Mouse (Mus musculus) T-helper 17 cell (primary cell): ENCODE measurements at regions not wholly inside any gene's neighbourhood (a gene's known extent, or its start where the extent isn't known, plus 50 kb on each side); places are given as distances from the start of the nearest gene placed in this dataset.

ENCODE experiments used
- in situ Hi-C, 2 experiments: fragments of 300-600 bp; cut with MboI, MseI; formaldehyde crosslinking; loops; 1 replicate in 1 of 2; 2 replicates in 1 of 2; pipeline ENCODE4 v1.15.1; 2025; ENCODE audit warnings: high pct_unique_total_duplicates in 2 of 2

GRCm38 (mm10) chr5:99165807-99166360, 128.7 kb upstream of the Prkg2 start:
- in situ Hi-C loops = loop anchor here in 1 of 2 experiments (10.0 kb wide), 1 partner anchor 949 kb away; no protein-coding TSS in a partner anchor

DNA sequence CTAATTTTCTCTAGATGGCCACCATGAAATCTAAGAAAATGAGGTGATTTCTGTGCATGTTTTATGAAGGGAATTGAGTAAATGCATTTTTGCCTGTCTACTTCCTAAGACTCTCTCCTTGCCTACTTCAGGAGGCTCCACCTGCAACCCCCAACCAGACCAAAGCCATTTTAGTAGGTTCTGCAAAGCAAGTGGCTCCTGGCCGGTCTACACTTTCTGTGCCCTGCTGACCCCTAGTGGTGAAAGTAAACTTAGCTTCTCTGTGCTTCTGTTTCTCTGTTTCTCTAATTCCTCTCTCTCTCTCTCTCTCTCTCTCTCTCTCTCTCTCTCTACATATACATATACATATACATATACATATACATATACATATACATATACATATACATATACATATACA, 120.8 kb upstream of the Prkg2 start:
- in situ Hi-C loops = no loop called here

DNA sequence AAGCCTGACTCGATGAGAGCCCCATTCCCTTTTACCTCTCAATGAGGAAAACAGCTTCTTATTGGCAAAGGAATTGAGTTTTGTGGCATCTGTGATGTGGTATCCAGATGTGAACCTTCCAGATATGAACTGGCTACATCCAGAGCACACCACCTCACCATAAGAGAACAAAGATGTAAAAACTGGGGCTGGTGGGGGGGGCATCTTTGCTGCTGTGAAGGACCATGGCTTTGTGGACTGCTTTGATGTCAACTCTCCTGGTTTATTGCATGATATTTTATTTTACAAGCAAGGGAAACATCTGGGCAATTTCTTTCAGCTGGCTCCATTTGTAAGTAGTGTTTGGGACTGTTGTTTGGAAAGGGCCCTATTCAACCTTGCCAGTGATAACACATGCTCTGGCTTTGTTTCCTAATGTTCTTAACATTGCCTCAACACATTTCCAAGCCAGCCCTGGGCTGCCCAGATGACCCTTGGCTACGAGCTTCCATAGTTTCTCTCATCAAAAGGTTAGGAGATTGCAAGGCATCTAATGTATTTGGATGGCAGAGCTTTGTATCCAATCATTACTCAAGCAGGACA, 116.2 kb upstream of the Prkg2 start:
- in situ Hi-C loops = no loop called here

DNA sequence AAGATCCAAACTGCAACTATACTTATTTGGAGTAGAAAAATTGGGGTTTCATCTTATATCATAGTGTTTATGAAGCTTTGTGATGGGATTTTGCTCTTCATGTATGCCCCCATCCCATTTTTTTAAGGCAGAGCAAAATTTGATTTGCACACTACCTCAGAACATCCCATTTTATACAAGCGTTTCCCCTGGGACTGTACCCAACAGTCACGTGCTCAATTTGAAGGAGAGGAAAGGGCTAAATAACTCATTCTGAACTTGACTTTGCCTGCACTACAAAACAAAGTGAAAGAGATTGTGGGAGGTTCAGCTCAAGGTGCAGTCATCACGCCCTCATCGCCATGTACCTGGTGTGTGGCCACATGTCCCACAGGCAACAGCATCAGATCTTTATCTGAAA, 115.1 kb upstream of the Prkg2 start:
- in situ Hi-C loops = no loop called here

- in situ Hi-C loops = no loop called here
Measured at GRCm38 (mm10) chr5:99149904-99150303, 112.8 kb upstream of the Prkg2 start.

DNA sequence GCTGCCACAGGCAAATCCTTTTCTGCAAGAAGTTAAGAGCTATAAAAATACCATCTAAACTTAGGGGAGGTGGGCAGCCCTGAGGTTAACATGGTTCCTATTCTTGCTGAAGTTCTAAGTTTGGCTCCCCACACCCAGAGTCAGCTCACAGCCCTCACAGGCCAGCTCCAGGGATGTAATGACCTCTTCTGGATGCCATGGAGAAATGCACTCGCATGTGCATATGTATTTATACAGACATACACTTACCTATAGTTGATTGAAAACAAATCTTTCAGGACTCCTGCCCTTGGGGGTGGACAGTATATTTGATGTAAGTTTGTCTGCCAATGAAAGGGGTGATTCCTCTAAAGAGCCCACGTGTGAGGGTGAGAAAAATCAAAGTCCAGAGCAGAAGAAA, 95.5 kb upstream of the Prkg2 start:
- in situ Hi-C loops = no loop called here

DNA sequence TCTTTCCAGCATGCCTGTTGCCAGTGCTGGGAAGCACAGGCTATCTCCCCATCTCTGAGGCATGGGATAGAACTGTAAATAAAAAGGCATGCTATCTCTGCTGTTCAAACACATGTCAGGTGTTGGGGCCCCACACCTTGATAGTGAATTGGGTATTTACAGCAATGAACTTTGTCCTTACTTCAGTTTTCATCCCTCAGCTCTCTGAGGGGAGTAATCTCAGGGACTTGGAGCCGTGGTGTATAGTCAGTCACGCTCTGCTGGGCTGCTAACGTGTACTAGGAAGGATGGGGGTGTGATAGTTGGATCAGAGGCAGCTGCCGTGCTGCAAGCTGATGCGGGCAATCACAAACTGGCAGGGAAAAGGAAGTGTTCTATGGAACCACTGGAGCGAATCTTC, 91.5 kb upstream of the Prkg2 start:
- in situ Hi-C loops = no loop called here

DNA sequence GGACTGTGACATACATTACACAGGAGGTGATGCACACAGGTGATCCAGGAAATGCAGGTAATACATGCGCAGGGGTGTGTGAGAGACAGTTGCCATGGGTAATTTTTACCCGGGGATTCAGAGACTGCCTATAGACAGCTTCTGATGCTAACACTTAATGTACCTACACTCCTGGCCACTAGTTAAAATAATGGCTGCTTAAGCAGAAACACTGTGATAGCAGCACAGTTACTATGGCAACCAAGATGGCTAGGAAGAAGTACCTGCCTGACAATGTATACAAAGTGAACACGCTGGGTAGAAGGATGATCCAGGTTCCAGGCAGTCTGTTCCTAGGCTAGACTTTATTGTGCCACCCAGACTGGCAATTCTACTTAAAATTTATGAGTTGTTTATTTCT, 88.3 kb upstream of the Prkg2 start:
- in situ Hi-C loops = no loop called here

GRCm38 (mm10) chr5:99111755-99112154, 74.6 kb upstream of the Prkg2 start:
- in situ Hi-C loops = no loop called here

DNA sequence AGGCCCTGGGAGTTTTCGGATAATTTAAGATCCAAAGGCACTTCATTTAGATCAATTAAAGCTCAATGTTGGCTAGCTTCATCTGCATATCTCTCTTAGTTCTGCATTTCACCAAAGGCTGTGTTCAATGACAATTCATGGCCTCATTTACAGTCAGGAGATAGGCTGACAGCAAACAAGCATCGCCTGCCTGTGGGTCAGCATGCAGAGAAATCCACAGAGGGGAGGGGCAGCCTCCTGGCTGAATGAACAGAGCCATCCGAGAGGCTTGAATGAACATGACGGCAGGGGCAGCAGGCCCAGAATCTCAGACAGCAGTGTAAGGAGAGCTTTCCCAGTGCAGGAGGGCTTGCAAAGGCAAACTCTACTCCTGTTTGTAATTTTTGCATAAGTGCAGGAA, 74.1 kb upstream of the Prkg2 start:
- in situ Hi-C loops = no loop called here

DNA sequence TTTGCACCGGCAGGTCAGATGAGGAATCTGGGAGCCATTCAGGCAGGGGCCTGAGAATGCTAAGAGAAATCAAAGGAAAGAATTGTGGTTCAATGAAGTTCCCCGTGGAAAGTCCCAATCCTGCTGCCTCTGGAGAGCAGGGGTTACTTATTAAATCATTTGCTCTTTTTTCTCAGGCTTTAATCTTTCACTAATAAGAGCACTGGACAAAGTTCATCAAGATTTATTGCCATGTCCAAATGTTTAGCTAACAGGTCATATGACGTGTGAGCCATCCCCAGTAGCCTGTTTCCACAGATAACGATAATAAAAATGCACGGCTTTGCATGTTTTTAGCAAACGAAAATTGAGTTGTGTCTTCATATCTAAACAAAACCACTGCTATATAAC, 62.6 kb upstream of the Prkg2 start:
- in situ Hi-C loops = no loop called here

- in situ Hi-C loops = no loop called here
Measured at GRCm38 (mm10) chr5:99099014-99099726, 62.0 kb upstream of the Prkg2 start.
